Mouse (Mus musculus): ENCODE measurements around the gene Mllt11.

GRCm38 (mm10) chr3:95235386-95236301, 3.7 kb upstream of the Mllt11 start:
- TF ChIP-seq POLR2A (IDR thresholded peaks at IDR 0.05; ENCODE audit: extremely low read depth, insufficient read depth, low read length): no peak
- TF ChIP-seq CTCF (IDR thresholded peaks at IDR 0.05; ENCODE audit: extremely low read depth, insufficient read depth, low read length): no peak
